In genomic region chr1:87900979-87901378, GRCm38 (mm10) we compare ENCODE assay signal across 8 mouse cellular contexts. TPM values are rescaled to one million over a fixed set of nuclear protein-coding genes. Genes with fewer than 3 reads are reported as not detected.
A peak's percentile ranks its signal among the peaks of the same experiment; 100 is the strongest.
DNase-seq lines count a peak whose midpoint lies in the region; ATAC-seq lines count a peak whose summit lies in the region.

No protein-coding gene starts in this region.

- no peak overlapping the region for H3K4me2 ChIP-seq in hindbrain, embryonic 15.5 days
- H3K4me2 ChIP-seq in hindbrain, embryonic 12.5 days (replicated peaks), result no peak overlapping the region
- no peak overlapping the region for H3K4me2 ChIP-seq in forebrain, embryonic 16.5 days (ENCODE audit: low read length)

- H3K27ac ChIP-seq in hindbrain, embryonic 15.5 days (replicated peaks), result no peak overlapping the region
- H3K27ac ChIP-seq in hindbrain, embryonic 12.5 days, result no peak overlapping the region
- no peak overlapping the region for H3K27ac ChIP-seq in forebrain, embryonic 16.5 days (ENCODE audit: low read length)

- no peak overlapping the region for H3K9ac ChIP-seq in hindbrain, embryonic 15.5 days
- H3K9ac ChIP-seq in hindbrain, embryonic 12.5 days, result no peak overlapping the region
- no peak overlapping the region for H3K9ac ChIP-seq in forebrain, embryonic 16.5 days (replicated peaks; ENCODE audit: low read depth, low read length)

- no peak overlapping the region for H3K4me3 ChIP-seq in hindbrain, embryonic 15.5 days
- no peak overlapping the region for H3K4me3 ChIP-seq in hindbrain, embryonic 12.5 days
- H3K4me3 ChIP-seq in forebrain, embryonic 16.5 days (replicated peaks; ENCODE audit: low read length), result no peak overlapping the region

- no peaks in the 10 kb centered on the region for H3K27me3 ChIP-seq in hindbrain, embryonic 15.5 days
- no peaks in the 10 kb centered on the region for H3K27me3 ChIP-seq in hindbrain, embryonic 12.5 days
- H3K27me3 ChIP-seq in forebrain, embryonic 16.5 days (replicated peaks; ENCODE audit: control insufficient read depth, insufficient read depth, low read length), result no peaks in the 10 kb centered on the region

- no peaks in the 10 kb centered on the region for H3K36me3 ChIP-seq in hindbrain, embryonic 15.5 days
- H3K36me3 ChIP-seq in hindbrain, embryonic 12.5 days, result no peaks in the 10 kb centered on the region
- no peaks in the 10 kb centered on the region for H3K36me3 ChIP-seq in forebrain, embryonic 16.5 days (ENCODE audit: control insufficient read depth, insufficient read depth)

- 92% methylated on average over 6 of the region's 6 CpGs for WGBS in hindbrain, embryonic 15.5 days
- 82% methylated on average over 6 of the region's 6 CpGs for WGBS in hindbrain, embryonic 12.5 days
- WGBS in forebrain, embryonic 16.5 days, result 92% methylated on average over 6 of the region's 6 CpGs

- H3K9me3 ChIP-seq in hindbrain, embryonic 15.5 days, result no peaks in the 10 kb centered on the region
- no peaks in the 10 kb centered on the region for H3K9me3 ChIP-seq in hindbrain, embryonic 12.5 days (replicated peaks)
- H3K9me3 ChIP-seq in forebrain, embryonic 16.5 days (ENCODE audit: control insufficient read depth, low read length), result no peaks in the 10 kb centered on the region

- 0 out of 2 replicates have a peak, but pooled peaks have one; percentile 34 for ATAC-seq in hindbrain, embryonic 15.5 days (ENCODE audit: low FRiP score, low read depth)
- no peak for ATAC-seq in hindbrain, embryonic 12.5 days (ENCODE audit: low FRiP score)
- ATAC-seq in megakaryocyte progenitor cell, adult 5-6 weeks (replicated peaks; ENCODE audit: poor library complexity), result peak; percentile 91
- ATAC-seq in forebrain, embryonic 16.5 days, result no peak

- peak; percentile 98 for DNase-seq in heart, adult 11 months
- DNase-seq in kidney, adult 9 months, result peak; percentile 68
- DNase-seq in spleen, postnatal 10 days (ENCODE audit: low spot score in 2 of 2), result no peak
- no peak for DNase-seq in urinary bladder, postnatal 10 days (ENCODE audit: low spot score)

- H3K4me1 ChIP-seq in hindbrain, embryonic 15.5 days (replicated peaks), result no peaks in the 10 kb centered on the region
- H3K4me1 ChIP-seq in hindbrain, embryonic 12.5 days, result no peaks in the 10 kb centered on the region
- no peaks in the 10 kb centered on the region for H3K4me1 ChIP-seq in forebrain, embryonic 16.5 days (replicated peaks; ENCODE audit: control insufficient read depth, insufficient read depth, low read length)

RNA-seq across cellular contexts. Expression of gene Dgkd, which starts 47.9 kb away (rescaled TPM):
- 44.0 and 47.6 TPM in 2 replicates for polyA plus RNA-seq in hindbrain, embryonic 15.5 days (2015; fragmentation: Nextera tagmentation; extraction: Ambion mirVana)
- 37.0 and 39.1 TPM in 2 replicates for polyA plus RNA-seq in hindbrain, embryonic 12.5 days (2016; fragmentation: Nextera tagmentation; extraction: Ambion mirVana)
- 43.0 and 45.0 TPM in 2 replicates for total RNA-seq in megakaryocyte progenitor cell, adult 5-6 weeks (2015)
- total RNA-seq in megakaryocyte progenitor cell, adult 5-6 weeks (2017), result 44.3 and 46.7 TPM in 2 replicates
- polyA plus RNA-seq in forebrain, embryonic 16.5 days (2015; fragmentation: Nextera tagmentation; extraction: Ambion mirVana), result 57.7 TPM in 2 replicates

Comparison
In these comparisons a context has a peak if more than half of its experiments do, and no peak if none do; other contexts are left out.
1. ATAC-seq: peak in hindbrain, embryonic 15.5 days (single experiment) and megakaryocyte progenitor cell, adult 5-6 weeks (single experiment); none in hindbrain, embryonic 12.5 days (single experiment) and forebrain, embryonic 16.5 days (single experiment).
2. DNase-seq: peak in heart, adult 11 months (single experiment) and kidney, adult 9 months (single experiment); none in spleen, postnatal 10 days (0 of 2) and urinary bladder, postnatal 10 days (single experiment).